Mouse (Mus musculus): ENCODE results near the gene Scd4. TPM values are rescaled to one million over a fixed set of nuclear protein-coding genes. Genes with fewer than 3 reads are reported as not detected.

Gene Scd4
- polyA plus RNA-seq (2015; fragmentation: Nextera tagmentation; extraction: Ambion mirVana), result 0.07 TPM in 1 of 2 replicates, not detected in the other

DNA sequence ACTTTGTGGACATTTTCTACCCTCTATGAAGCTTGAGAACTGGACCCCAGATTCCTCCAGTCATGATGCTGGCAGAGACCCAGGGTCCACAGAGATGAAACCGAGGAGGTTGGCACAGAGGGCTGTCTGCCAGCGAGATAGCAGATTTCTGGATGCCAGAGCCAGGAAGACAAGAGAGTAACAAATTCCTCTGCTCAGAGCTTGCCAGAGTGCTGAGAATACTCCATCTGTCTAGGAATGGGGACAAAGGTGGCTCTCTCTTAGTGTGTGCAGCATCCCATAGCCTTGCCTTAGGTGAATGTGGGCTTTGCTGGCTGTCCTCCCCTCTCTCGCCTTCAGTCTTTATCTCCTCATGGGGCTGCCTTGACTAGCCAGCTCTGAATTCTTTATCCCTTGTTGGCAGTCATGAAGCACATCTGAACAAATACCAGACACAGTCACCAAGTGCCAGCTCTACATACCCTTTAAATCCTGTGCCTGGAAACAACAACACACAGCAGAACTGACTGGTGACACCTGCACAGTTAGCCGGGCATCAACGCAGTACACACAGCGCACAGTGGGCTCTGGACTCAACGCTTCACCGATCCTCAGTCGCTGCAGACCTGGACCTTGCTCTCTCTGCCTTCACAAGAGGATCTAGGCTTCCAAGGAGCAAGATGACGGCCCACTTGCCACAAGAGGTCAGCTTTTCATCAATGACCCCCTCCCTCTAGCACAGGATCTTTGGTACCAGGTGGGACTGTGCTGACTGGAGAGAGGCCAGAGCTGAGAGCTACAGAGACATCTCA is at the start of gene Scd4:
Gene Scd4, plus strand, starts transcription at position 260 of the 791 bp plus-strand sequence.

GRCm38 (mm10) chr19:44292941-44293768 is 39.7 kb upstream of the Scd4 start, which contains the start of gene Scd2:
TSS of gene Scd2 (plus strand) at chr19:44293674.

Other genes with a start within 250 kb of the Scd4 start
- gene Chuk, start 225.6 kb upstream of the Scd4 start, polyA plus RNA-seq (2015; fragmentation: Nextera tagmentation; extraction: Ambion mirVana), result 22.8 and 24.9 TPM in 2 replicates
- 20.7 and 21.3 TPM in 2 replicates for gene Cwf19l1, start 197.2 kb upstream of the Scd4 start, polyA plus RNA-seq (2015; fragmentation: Nextera tagmentation; extraction: Ambion mirVana)
- 59.4 and 61.3 TPM in 2 replicates for gene Bloc1s2, start 186.6 kb upstream of the Scd4 start, polyA plus RNA-seq (2015; fragmentation: Nextera tagmentation; extraction: Ambion mirVana)
- gene Pkd2l1, start 140.7 kb upstream of the Scd4 start, polyA plus RNA-seq (2015; fragmentation: Nextera tagmentation; extraction: Ambion mirVana), result not detected in 2 replicates
- not detected in 2 replicates for gene Scd3, start 129.8 kb upstream of the Scd4 start, polyA plus RNA-seq (2015; fragmentation: Nextera tagmentation; extraction: Ambion mirVana)
- 11.1 and 16.3 TPM in 2 replicates for gene Scd2, start 39.4 kb upstream of the Scd4 start, polyA plus RNA-seq (2015; fragmentation: Nextera tagmentation; extraction: Ambion mirVana)
- 2.6 and 5.0 TPM in 2 replicates for gene Scd1, start 74.8 kb downstream of the Scd4 start, polyA plus RNA-seq (2015; fragmentation: Nextera tagmentation; extraction: Ambion mirVana)
- not detected in 2 replicates for gene Wnt8b, start 160.4 kb downstream of the Scd4 start, polyA plus RNA-seq (2015; fragmentation: Nextera tagmentation; extraction: Ambion mirVana)
- gene Sec31b, start 212.8 kb downstream of the Scd4 start, polyA plus RNA-seq (2015; fragmentation: Nextera tagmentation; extraction: Ambion mirVana), result 2.2 and 2.3 TPM in 2 replicates
- not detected in 2 replicates for gene Gm20538, start 219.7 kb downstream of the Scd4 start, polyA plus RNA-seq (2015; fragmentation: Nextera tagmentation; extraction: Ambion mirVana)
- gene Ndufb8, start 222.3 kb downstream of the Scd4 start, polyA plus RNA-seq (2015; fragmentation: Nextera tagmentation; extraction: Ambion mirVana), result 432 and 433 TPM in 2 replicates
- gene Hif1an, start 229.8 kb downstream of the Scd4 start, polyA plus RNA-seq (2015; fragmentation: Nextera tagmentation; extraction: Ambion mirVana), result 12.2 and 13.8 TPM in 2 replicates